Mouse (Mus musculus) ES-CJ7 (cell line): ENCODE results near the gene Cmtr1.
"Not testable (repeated sequence)": the region's sequence is repeated elsewhere in the genome, so short reads cannot be mapped to it uniquely, and the experiment has no call there.

ENCODE experiments used
- DNase-seq: peaks from one replicate; pipeline ENCODE4 v3.0.0; 2011; ENCODE audit warnings: low read depth, low spot score

The Cmtr1 gene

DNA sequence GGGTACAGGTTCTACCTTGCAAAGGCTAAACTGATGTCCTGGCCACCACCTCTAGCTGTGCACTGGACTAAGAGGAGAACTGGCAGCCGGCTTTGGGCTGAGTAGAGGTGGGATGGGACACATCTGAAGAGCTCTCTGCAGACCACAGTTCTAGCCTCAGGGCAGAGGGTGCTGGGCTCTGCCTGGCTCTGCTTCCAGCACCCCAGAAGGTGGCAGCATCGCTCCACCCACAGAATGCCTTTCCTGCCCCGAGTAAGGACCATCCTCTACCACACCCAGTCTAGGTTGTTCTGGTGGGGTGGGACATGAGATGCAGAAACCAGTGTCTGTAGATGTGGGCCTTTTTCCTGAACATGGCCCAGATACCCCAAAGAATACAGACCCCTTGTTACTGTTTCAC, 44.4 kb downstream of the Cmtr1 start:
- peak; percentile 64 for DNase-seq

- no peak for DNase-seq
Observed at GRCm38 (mm10) chr17:29705881-29706280, 45.5 kb downstream of the Cmtr1 start.

DNA sequence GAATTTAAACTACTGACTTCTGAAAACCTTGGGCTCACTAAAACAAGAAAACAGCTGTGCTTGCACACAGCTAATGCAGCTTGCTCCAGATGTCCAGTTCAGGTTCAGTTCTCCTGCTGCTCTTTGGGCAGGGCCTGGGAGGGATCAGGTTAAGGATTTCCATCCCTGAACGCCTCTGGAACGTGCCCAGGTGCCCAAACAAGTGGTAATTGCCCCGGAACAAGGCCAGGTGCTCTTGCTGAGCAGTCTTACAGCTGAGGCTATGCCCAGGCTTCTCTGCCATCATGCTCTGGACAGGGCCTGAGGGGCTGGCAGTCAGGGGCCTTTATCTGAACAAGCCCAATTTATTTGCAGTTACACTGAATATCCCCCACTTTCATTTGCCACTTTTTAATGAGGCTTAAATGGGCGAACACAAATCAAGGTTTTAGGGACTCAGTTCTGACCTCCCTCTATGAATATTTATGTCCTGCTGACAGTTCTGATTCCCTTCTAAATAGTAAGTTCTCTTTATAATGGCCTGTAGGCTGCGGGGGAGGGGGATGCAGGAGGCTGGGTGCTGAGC, 46.7 kb downstream of the Cmtr1 start:
- DNase-seq = no peak

- no peak for DNase-seq
Observed at GRCm38 (mm10) chr17:29708783-29709182, 48.4 kb downstream of the Cmtr1 start.

DNA sequence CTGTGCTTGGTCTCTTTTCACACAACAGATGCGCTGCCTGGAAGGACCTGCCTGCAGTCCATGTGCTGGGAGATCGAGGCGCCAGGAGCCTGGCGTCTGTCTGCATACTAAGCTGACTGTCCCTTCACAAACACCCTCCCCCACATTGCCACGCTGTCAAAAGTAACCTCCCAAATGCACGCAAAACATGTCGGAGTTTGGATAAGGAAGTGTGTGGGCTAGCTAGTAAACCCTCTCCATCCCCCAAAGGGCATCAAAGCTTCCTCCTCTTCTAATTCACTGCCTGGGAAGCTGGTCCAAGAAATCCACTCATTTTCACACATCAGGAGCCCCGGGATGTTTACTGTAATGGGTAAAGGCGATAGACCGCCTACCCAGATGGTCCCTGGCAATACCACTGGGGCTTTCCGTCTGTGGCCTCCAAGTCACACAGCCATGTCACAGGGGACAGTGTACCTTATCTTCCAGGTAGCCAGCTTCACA, 50.2 kb downstream of the Cmtr1 start:
- no peak for DNase-seq

DNA sequence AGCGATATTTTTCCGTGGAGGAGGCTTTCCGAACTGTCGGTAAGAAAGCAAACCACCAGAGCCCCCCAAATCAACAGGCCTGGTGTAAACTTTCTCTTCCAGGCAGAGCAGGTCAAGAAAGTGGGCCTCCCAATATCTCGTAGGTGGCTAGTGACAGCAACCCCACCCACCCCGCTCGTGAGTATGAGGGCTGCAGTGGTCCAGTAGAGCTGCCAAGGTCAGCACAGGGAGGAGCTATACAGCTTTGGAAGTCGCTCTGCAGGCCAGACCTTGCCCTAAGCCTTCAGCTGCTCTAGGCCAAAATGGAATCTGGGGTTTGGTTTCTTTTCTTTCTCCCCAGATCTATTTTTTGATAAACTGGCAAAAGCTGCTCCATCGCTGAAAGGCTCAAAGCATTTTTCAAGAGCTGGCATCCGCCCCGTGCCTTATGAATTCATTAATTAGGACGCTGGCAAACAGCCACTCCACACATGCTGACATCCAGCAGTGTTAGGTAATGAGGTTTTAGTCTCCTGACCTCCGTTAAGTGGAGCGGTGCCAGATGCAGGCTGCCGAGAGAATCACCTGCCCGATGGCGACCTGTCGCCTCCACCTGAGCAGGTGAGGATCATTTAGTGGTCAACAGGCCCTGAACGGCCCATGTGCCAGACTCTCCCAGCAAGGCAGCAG, 50.8 kb downstream of the Cmtr1 start:
- DNase-seq = no peak

DNA sequence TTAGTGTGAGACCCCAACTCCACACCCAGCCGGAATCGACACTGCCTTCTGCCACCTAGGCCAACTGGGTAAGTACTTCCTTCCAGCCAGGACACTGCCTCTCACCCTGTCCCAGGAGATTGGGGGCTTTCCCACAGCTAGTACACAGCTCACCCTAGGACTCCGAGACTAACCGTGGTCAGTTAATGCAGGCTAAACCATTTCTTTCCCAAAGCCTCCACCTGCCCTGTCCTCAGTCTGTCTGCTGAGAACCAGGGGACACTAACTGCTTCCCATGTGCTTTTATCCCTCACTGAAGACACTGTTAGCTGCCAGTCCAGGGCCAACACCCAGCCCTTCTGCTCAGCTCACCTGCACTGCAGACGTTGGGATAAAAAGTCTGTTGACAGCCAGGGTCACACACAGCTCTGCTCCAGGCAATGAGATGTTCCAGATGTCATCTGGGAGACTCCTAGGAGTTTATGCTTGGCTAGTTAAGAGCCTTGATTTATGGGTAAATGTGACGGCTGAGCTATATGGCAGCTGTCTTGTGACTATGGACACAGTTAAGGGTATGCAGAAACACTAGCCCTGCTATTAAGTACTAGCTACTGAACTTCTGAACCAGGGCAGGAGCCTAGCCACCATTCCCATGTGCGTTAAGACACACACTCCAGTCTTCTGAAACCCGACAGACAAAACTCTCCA, 51.5 kb downstream of the Cmtr1 start:
- DNase-seq = no peak

- DNase-seq = no peak
Observed at GRCm38 (mm10) chr17:29712565-29712964, 52.2 kb downstream of the Cmtr1 start.

- not testable (repeated sequence) for DNase-seq
Observed at GRCm38 (mm10) chr17:29713734-29714133, 53.3 kb downstream of the Cmtr1 start.

DNA sequence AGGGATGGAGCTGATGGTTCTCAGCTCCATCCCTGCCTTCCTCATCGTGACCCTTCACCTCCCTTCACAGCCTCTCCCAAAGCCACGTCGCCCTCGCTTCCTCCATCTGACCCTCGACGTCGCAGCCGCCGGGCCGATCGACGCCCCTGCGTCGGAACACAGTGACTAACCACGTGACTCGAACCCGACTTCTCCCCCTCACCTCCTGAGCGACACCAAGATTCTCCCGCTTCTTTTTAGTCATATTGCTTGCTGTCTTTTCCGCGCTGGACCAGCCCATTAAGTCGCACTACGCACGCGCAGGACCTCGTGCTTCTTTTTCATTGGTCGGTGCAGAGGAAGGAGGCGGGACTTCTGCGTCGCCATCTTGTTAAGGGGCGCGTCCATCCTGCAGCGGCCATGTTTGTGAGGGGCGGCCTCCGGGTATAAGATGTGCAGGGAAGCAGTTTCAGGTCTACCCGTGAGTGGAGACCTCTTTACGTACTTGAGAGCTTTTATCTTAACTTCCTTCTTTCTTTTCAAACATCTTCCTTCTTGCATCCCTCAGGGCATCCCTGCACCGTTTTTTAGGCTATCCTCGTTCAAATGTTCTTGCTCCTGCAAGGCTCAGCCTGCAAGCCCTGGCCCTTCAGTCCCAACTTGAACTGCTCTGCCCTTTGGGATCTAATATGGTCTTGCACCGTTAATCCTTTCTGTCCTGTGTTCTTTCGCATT, 56.5 kb downstream of the Cmtr1 start, which contains the start of gene Ccdc167:
Gene Ccdc167, minus strand, starts transcription at position 313 of the 714 bp plus-strand sequence.
- DNase-seq = peak; percentile 98

DNA sequence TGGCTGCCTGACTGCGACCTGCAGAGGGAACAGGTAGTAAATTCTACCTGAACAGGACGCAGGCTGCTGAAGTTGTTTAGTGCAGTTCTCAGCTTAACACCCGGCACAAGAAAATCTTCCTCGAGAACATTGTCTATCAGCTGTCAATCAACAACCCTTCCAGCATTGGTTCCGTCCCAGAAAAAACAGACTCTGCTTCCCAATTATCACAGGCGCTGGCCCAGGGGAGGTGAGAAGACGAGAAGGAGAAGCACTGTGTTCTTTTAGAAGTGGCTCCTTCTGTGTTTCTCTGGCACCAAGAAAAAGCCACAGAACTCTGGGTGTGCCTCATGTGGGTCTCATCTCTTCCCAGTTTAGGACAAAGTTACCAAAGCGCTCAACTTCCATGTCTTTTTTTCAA, 58.3 kb downstream of the Cmtr1 start:
- no peak for DNase-seq

DNA sequence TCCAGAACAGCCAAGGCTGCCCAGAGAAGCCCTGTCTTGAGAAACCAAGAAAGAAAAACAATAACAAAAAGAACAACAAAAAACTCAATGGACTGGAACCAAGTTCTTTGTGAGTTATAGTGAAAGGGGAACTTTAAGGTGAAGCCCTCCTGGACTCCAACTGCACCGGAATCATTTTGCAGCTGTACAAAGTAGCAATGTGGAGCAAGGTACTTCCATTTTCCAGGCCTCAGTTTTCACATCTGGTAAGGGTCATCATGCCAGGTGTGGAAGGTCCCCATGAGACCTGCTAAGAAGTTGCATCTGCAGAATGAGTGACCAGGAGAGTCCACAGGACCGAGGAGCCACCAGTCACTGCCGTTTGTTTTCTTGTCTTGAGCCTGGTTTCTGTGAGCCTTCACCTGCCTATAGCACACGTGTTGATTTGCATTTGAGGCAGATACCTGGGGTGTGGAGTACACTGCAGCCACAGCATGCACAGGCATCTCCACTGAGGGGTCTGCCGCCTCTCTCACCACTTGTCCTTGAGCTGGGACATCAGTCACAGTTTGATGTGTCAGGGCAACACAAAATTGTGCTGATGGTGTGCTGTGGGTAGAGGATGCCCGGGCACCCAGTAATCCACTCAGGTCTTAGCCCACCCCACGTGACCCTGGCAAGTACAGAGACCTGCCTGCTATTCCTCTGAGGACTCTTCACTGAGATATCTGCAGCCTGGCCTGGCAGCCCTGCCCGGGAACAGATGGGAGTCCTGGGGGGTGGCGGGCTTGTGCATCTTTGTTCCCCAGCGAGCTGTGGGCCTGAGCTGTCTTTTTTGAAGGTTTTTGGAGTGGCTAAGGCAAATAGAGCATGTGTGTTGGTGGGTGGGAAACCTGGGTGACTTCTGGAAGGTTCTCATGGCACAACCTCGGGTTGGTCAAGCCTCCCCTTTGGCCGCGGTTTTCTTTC, 59.5 kb downstream of the Cmtr1 start:
- no peak for DNase-seq

DNA sequence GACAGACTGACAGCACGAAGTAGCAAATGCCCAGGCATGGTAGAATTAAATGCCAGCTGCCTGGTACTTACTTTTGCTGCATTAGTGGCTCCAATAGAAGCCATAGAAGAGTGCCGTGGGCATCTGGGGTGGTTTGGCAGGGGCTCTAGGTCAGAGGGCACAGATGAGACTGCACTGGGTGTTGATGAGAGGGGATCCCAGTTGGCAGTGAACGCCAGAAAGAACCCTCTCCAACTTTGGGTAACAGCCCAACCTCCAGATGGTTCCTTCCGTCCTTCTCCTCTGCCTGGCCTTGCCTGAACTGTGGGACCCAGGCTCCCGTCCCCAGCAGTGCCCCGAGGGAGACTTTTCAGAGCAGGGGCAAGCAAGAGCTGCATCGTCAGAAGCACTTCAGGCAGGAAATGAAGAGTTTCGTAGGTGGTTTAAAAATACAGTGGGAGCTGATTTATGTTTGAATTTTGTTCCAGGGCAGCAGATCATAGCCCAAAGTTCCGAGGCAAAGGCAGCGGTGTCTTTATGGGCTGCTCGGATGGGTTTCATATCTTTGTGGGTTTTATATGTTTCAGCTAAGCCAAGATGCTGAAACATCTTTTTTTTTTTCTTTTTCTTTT, 60.5 kb downstream of the Cmtr1 start:
- no peak for DNase-seq

- no peak for DNase-seq
Observed at GRCm38 (mm10) chr17:29724610-29725009, 64.2 kb downstream of the Cmtr1 start.

DNA sequence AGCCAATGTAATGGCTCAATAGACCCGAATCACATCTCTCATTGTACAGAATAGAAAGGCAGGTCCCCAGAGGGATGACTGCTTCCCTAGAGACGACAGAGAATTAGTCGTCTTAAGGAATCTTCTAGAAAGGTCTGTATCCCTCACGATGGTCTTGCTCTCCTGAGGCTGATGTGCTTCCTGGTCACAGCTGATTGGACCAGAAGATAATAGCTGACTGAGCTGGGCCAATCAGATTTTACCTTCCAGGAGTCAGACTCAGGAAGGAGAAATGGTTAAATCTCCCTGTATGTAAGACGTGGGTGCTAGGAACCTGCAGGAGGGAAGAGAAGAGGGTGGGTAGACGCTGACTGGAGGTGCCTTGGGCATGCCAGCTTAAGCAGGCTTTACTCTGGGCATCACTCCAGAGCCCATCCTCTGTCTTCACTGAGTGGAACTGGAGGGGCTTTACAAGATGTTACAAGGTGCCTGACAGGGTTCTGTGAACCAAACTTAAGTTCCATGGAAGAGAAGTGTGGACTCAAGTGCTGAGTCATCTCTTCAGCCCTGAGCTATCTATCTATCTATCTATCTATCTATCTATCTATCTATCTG, 64.7 kb downstream of the Cmtr1 start:
- no peak for DNase-seq

GRCm38 (mm10) chr17:29728082-29728481, 67.7 kb downstream of the Cmtr1 start:
- peak; percentile 66 for DNase-seq

- DNase-seq = no peak
Observed at GRCm38 (mm10) chr17:29730510-29731265, 70.3 kb downstream of the Cmtr1 start.

- no peak for DNase-seq
Observed at GRCm38 (mm10) chr17:29731266-29731952, 71.0 kb downstream of the Cmtr1 start.

DNA sequence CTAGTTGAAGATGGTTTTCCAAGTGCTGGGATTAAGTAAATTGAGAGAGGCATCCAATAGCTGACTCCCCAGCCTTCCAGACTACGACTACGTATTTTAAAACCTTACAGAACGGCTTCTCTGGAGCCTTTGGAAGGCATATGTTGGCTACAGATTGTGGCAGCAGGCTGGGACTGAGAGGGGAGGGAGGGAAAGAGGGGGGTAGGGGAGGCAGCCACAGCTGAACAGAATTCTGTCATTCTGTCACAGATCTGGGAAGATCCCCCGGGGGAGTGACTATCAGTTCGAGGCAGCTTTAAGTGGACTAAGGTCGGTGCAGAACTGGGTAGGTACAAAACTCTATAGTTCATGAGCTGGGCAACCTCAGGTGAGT, 71.5 kb downstream of the Cmtr1 start:
- no peak for DNase-seq
